Mouse (Mus musculus) layer of hippocampus, adult 9-10 months (tissue): Measurements from ENCODE around the gene Dtd2.

Source experiments
- DNase-seq: peaks from one replicate; pipeline ENCODE4 v3.0.0; 2022; ENCODE audit warnings: low spot score

Gene Dtd2

DNA sequence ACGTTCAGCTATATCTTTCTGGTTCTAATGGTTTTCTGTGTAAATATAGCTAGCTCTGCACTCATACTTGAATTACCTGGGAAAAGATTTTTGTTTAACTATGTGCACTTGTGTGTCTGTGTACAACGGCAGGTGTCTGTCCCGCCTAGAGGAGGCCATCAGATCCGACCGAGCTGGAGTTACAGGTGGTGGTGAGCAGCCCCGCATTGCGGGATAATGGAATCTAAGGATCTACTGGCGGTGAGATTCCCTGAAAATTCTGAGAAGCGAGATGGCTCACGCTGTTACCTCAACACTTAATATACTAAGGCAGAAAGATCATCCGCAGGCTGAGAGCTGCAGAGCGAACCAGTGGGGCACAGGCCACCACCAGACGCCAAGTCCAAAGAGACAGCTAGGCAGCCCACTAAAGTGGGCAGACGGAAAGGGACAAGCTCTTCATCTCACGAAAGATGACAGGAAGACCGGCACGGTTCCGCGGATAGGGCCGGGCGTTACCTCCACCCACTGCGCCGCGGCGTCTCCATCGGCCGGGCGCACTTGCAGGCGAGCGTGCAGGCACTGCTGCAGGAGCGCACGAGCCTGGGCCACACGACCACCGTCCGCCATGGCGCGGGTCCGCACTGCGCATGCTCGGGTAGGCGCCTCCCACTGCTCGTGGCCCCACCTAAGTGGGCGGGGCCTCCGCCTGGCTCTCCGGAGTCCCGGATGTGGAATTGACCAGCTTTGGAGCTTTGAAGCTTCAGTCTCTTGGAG, at the start of gene Dtd2:
TSS of gene Dtd2 (minus strand) at position 625 of the 756 bp plus-strand sequence.
- DNase-seq, result peak; percentile 67

- DNase-seq, result no peak
Measured at GRCm38 (mm10) chr12:52049324-52049723, 43.0 kb upstream of the Dtd2 start.

GRCm38 (mm10) chr12:52046371-52046770, 40.1 kb upstream of the Dtd2 start:
- DNase-seq, result no peak

- DNase-seq, result no peak
Measured at GRCm38 (mm10) chr12:52042818-52043336, 36.6 kb upstream of the Dtd2 start.

- peak; percentile 21 for DNase-seq
Measured at GRCm38 (mm10) chr12:52038352-52038751, 32.1 kb upstream of the Dtd2 start.

DNA sequence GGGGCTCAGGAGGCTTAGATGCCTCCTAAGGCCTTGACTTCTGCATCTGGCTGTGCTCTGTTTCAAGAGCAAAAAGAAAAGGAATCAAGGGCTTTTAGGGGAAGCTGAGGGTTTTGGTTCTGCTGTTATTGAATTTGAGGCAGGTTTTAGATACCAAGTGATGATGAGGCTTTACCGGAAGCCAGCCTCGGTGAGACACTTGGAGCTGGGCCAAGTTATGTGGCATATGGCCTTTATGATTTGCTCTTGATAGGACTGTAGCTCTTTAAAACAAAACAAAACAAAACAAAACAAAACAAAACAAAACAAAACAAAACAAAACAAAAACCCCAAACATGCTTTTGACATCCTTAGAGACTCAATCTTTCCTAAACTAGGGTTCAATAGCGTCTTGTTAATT, 28.7 kb upstream of the Dtd2 start:
- no peak for DNase-seq

DNA sequence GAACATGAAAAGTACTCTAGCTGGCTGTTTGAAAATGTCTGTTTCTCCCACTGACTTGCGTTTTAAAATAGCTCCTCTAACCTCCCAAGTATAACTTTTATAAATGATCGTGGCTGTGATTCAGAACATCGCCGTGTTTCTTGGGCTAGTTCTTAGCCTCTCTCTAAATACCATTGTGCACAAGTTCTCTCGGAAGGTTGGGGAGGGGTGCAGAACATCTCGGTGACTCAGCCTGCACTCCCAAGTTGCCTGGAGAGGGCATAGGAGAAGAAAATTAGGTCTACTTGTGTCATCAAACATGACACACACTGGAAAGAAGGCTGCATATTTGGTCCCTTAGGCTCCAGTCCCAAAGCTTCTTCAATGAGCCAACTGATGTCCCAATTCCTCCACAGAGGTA, 26.0 kb upstream of the Dtd2 start:
- DNase-seq, result no peak

GRCm38 (mm10) chr12:52027963-52028362, 21.7 kb upstream of the Dtd2 start, which contains the start of gene Gpr33:
Gene Gpr33 (minus strand): TSS chr12:52028063.
- no peak for DNase-seq

DNA sequence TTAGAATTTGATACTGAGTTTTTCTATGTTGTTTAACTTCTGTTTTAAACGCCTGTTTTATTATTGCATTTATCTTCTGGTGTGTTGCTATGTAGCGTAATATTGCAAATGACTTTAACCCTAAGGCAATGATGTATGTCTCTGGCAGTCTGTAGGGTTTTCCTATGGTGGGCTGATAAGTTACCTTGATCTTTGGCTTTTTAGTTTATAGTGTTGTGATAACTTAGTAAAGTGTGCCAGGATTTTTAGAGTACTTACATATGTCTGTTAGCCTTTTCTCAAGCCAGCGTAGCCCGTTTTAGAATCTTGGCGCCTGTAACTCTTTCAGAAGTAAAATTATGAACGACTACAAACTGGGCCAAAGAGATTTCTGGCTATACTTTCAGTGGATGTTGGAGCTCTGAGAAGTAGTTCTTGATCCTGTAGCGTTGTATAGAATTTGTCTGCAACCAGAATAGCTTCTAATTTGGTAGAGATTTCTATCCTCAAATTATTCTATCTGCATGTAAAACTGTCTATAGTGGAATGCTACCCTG, 8.3 kb upstream of the Dtd2 start:
- no peak for DNase-seq

GRCm38 (mm10) chr12:52014044-52014443, 7.7 kb upstream of the Dtd2 start:
- no peak for DNase-seq

GRCm38 (mm10) chr12:52013274-52013673, 7.0 kb upstream of the Dtd2 start:
- no peak for DNase-seq

DNA sequence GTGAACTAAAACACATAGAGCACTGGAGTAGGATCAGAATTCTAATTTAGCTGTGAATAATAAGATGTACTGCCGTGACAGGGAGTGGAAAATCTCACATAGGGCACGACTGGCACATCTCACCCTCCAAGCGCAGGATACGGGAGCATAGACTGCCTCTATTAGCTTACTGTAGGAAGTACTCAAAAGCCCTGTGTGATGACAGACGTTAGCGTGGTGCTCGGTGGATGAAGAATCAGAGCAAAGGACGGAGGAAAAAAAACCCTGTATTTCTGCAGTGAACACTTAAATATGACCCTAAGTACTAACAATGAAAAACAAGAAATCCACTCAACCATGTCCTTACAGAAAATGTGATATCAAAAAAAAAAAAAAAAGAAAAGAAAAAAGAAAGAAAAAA, 5.9 kb upstream of the Dtd2 start:
- DNase-seq, result no peak

DNA sequence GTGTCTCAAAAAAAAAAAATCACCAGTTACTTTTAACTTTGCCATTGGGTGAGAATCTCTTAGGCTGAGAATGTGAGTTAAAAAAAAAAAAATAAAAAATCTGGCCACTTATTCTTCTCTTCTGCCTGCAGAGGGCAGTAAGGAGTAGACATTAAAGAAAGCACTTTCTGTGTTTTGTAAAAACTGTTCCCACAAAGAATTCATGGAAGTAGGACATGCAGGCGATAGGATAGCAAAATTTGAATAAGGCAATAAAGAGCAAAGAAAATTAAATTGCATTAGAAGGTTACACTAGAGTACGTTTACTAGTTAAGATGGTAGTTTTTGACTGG, 4.3 kb upstream of the Dtd2 start:
- DNase-seq, result no peak

- no peak for DNase-seq
Measured at GRCm38 (mm10) chr12:52009928-52010629, 3.8 kb upstream of the Dtd2 start.

DNA sequence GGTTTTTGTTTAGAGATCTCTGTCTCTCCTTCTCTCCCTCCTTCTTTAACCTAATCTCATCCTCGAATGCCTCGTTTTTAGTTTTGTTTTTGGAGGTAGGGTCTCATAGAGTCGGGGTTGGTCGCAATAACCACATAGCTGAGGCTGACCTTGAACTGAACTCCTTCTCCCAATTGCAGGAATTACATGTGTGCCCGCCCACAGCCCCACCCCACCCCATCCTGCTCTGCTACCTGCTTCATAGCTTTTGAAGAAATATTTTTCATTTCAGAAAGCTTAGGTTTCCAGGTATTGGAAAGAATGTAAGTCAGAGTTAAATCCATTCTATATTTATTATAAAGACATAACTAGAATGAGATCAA, 313 bp upstream of the Dtd2 start:
- no peak for DNase-seq

- DNase-seq, result no peak
Measured at GRCm38 (mm10) chr12:52002746-52003145, 3.6 kb downstream of the Dtd2 start.

GRCm38 (mm10) chr12:52001544-52001943, 4.8 kb downstream of the Dtd2 start:
- DNase-seq, result peak; percentile 89

DNA sequence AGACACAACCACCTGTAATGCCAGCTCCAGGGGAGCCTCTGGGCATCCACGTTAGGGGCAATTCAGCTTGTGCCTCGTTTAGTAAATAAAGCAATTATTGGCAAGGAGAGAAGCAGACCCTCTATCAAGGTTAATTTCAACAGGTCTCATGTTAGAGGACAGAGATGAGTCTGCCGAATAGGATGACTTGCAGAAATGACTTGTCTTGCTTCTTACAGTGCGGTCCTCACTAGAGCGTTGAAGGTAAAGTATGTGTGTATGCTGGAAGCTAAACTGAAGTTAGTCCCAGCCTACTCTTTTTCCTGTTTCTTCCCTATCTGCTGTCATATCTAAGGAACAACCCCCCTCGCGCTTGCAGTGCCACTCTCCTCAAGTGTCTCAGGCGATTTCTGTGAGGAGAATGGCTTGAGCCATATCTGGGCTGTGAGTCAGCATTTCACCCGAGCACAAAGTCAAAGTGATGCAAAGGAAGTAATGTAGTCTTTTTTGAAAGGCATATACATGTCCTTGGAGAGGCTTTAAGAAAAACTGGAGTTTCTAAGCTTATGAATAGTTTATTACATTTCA, 7.9 kb downstream of the Dtd2 start:
- no peak for DNase-seq

DNA sequence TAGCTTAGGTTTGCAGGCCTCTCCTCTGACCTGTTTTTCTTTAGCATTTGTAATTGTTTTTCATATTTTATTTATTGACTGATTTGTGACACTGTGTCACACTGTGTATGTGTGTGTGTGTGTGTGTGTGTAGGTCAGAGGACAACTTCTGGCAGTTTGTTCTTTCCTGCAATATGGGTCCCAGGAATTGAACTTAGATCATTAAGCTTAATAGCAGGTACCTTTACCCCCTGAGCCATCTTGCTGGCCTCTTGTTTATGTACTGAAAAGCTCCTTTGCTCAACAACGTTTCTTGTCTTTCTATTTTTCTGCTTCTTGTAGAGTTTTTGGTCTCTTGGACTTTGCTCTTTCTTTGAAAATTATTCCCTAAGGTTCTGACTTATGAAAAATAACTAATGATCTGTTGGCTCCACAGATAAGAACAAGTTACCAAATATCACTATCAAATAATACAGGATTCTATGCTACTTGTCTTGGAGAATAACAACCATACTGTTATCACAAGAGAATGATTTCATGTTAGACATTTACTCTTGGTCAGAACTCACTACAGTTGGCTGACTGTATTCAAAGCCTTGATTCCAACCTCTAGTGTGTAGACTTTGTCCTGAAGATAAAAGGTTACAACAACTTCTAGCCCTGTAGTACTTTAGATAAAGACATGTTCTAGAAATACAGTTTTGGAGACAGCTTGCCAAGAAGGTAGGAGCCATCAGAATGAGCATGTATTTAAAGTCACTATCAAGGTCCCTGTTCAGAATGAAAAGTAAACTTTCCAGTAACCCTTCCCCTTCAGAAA, 10.4 kb downstream of the Dtd2 start:
- no peak for DNase-seq

- no peak for DNase-seq
Measured at GRCm38 (mm10) chr12:51990629-51991028, 15.7 kb downstream of the Dtd2 start.

GRCm38 (mm10) chr12:51988536-51988935, 17.8 kb downstream of the Dtd2 start:
- no peak for DNase-seq

DNA sequence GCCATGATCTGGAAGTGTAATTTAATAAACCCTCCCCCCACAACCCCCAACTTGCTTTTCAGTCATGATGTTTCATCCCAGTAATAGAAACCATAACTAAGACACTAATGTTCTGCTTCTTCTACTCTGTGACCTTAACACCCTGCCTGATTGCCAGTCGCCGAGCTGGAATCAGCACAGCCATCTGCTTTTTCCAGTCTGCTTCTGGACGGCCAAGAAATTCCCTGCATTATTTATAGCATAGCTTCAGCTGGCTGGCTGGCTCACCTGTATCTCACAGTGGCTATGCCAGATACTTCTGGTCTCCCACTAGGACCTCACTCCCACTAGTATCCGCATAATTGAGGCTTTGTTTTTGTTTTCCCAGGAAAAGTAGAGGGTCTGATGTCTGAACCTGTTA, 20.5 kb downstream of the Dtd2 start:
- no peak for DNase-seq
